Mouse (Mus musculus) kidney, postnatal 0 days (tissue): ENCODE data around the gene Cptp. TPM values are rescaled to one million over a fixed set of nuclear protein-coding genes. Genes with fewer than 3 reads are reported as not detected.

Experiments
- ATAC-seq: fragments of 200-750 bp; cut with Nextera tagmentation; replicated peaks from 2 replicates; pipeline ENCODE4 v1.8.0; 2017; ENCODE audit warnings: low read depth, moderate number of reproducible peaks, moderate TSS enrichment, moderate library complexity; ENCODE audit not compliant: low FRiP score
- DNase-seq: peaks from one replicate; pipeline ENCODE4 v3.0.0-alpha.2; 2016; ENCODE audit warnings: low spot score
- H3K27ac ChIP-seq: fragments of 300-500 bp; sonication (generic); 2 replicates; pipeline ENCODE4 v1.5.1; 2014; ENCODE audit warnings: mild to moderate bottlenecking
- H3K27me3 ChIP-seq: fragments of 300-500 bp; sonication (generic); 2 replicates; pipeline ENCODE4 v1.6.1; 2014; ENCODE audit warnings: low read length, mixed read lengths; ENCODE audit not compliant: insufficient read depth
- H3K36me3 ChIP-seq: fragments of 300-500 bp; sonication (generic); 2 replicates; pipeline ENCODE4 v1.6.1; 2014; ENCODE audit warnings: low read length, mixed read lengths; ENCODE audit not compliant: insufficient read depth
- H3K4me1 ChIP-seq: fragments of 300-500 bp; sonication (generic); replicated peaks from 2 replicates; pipeline ENCODE4 v1.6.1; 2014; ENCODE audit warnings: antibody characterized with exemption, low read length, mixed read lengths; ENCODE audit not compliant: insufficient read depth
- H3K4me2 ChIP-seq: fragments of 300-500 bp; sonication (generic); 2 replicates; pipeline ENCODE4 v1.6.1; 2014; ENCODE audit warnings: mild to moderate bottlenecking, low read length, moderate library complexity, mixed read lengths
- H3K4me3 ChIP-seq: fragments of 300-500 bp; sonication (generic); replicated peaks from 2 replicates; pipeline ENCODE4 v1.5.1; 2014; ENCODE audit warnings: low read depth, low read length
- H3K9ac ChIP-seq: fragments of 300-500 bp; sonication (generic); 2 replicates; pipeline ENCODE4 v1.6.1; 2014; ENCODE audit warnings: low read depth, low read length
- H3K9me3 ChIP-seq: fragments of 300-500 bp; sonication (generic); replicated peaks from 2 replicates; pipeline ENCODE4 v1.6.1; 2016; ENCODE audit warnings: low read length, inconsistent platforms, mixed read lengths
- CTCF ChIP-seq: IDR thresholded peaks from 2 replicates; pipeline ENCODE4 v1.5.1; 2016; ENCODE audit warnings: antibody characterized with exemption, low read depth, mild to moderate bottlenecking, moderate library complexity
- WGBS: fragments of 180-500 bp; shearing (Covaris S2); extraction: QIAGEN DNeasy Blood & Tissue Kit; methylation state at CpG from one replicate; pipeline ENCODE4 v1.1.7; 2014; 5-methylcytosine and 5-hydroxymethylcytosine counted together
- polyA plus RNA-seq: library from polyadenylated mRNA; unstranded; fragments of >200 nt; fragmentation: Nextera tagmentation; extraction: Ambion mirVana; gene quantifications from 2 replicates; pipeline ENCODE4 v1.2.1, GENCODE M21; 2015

Cptp gene
- polyA plus RNA-seq, 1 experiment from 2014 or later = 14.8 TPM

- 25% methylated on average over 2 of the region's 2 CpGs for WGBS
- H3K4me3 ChIP-seq = no peak overlapping the region
- peak; percentile 12; the same call in 1 of the 2 replicates for ATAC-seq
Observed at GRCm38 (mm10) chr4:155833836-155834235, 35.4 kb downstream of the Cptp start.

DNA sequence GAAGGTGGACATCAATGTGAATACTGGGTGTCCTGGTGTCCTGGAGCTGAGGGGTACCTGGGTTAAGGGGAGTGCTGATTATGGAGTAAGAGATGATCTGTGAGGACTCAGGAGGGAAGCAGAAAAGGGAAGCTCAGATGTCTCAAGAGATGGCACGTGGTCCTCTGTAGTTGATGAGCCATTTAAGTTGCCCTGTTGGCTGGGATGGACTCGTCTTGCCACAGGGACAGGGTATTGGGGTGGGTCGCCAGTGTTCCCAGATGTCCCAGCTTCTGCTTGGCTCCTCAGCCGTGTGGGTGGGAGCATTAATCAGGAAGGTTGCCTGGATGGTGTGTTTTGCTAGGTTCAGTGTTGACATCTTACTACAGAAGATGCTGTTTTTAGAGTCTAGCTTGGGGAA is 36.0 kb downstream of the Cptp start:
- TF ChIP-seq CTCF = no peak
- Histone ChIP-seq H3K4me1 (peaks cover 10% of the 10 kb centered on the region), H3K9ac (no peak overlapping the region), H3K27ac (no peak overlapping the region), H3K27me3 (no peaks in the 10 kb centered on the region), H3K9me3 (no peaks in the 10 kb centered on the region), H3K36me3 (no peaks in the 10 kb centered on the region), H3K4me2 (no peak overlapping the region), H3K4me3 (no peak overlapping the region)
- no peak for ATAC-seq
- 88% methylated on average over 4 of the region's 4 CpGs for WGBS
- no peak for DNase-seq

More at GRCm38 (mm10) chr4:155833836-155834235, 35.4 kb downstream of the Cptp start:
- Histone ChIP-seq H3K4me2 (no peak overlapping the region), H3K27ac (peak overlapping the region; percentile 71), H3K36me3 (no peaks in the 10 kb centered on the region), H3K9ac (no peak overlapping the region), H3K4me1 (peaks cover 10% of the 10 kb centered on the region), H3K27me3 (no peaks in the 10 kb centered on the region), H3K9me3 (no peaks in the 10 kb centered on the region)
- peak; percentile 95 for DNase-seq
- peak; percentile 89 for TF ChIP-seq CTCF

DNA sequence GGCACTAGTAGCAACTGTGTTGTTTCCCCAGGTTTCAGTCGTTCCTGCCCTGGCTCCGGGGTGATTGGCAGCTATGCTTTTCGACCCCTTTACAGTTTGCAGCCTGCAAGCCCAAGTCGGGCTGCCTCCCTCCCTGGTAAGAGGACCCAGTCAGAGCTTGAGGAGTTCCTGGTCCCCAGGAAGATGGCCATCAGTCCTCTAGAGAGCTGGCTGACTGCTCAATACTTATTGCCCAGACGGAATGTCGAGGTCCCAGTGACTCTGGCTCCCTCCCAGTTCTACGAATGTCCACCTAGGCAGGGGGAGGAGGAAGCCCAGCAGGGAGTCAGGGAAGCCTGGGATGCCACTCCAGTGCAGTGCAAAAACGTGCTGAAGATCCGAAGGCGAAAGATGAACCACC is 36.9 kb downstream of the Cptp start:
- Histone ChIP-seq H3K9ac (peak overlapping the region; percentile 72), H3K9me3 (no peaks in the 10 kb centered on the region), H3K4me2 (peak overlapping the region; percentile 88), H3K27me3 (no peaks in the 10 kb centered on the region), H3K27ac (peak overlapping the region; percentile 91), H3K4me3 (peak overlapping the region; percentile 72), H3K4me1 (peaks cover 10% of the 10 kb centered on the region), H3K36me3 (no peaks in the 10 kb centered on the region)
- no peak for DNase-seq
- WGBS = 49% methylated on average over 10 of the region's 10 CpGs
- no peak for TF ChIP-seq CTCF
- ATAC-seq = no peak

GRCm38 (mm10) chr4:155831831-155832230 is 37.4 kb downstream of the Cptp start:
- Histone ChIP-seq H3K9ac (peak overlapping the region; percentile 72), H3K4me3 (peak overlapping the region; percentile 72), H3K4me2 (peak overlapping the region; percentile 88), H3K4me1 (peaks cover 10% of the 10 kb centered on the region), H3K36me3 (peaks cover 4% of the 10 kb centered on the region; the same call in 1 of the 2 replicates), H3K27me3 (no peaks in the 10 kb centered on the region), H3K9me3 (no peaks in the 10 kb centered on the region), H3K27ac (peak overlapping the region; percentile 91)
- ATAC-seq (no peak; the same call in 1 of the 2 replicates), DNase-seq (no peak)
- TF ChIP-seq CTCF = no peak
- WGBS = 2% methylated on average over 25 of the region's 25 CpGs

- peak within 1 kb of the TSS; percentile 91 for H3K27ac ChIP-seq
- ATAC-seq (peak; percentile 89), DNase-seq (peak; percentile 97)
- peaks cover 10% of the 10 kb centered on the region for H3K36me3 ChIP-seq
- TF ChIP-seq CTCF = peak; percentile 95
- 1% methylated on average over 49 of the region's 49 CpGs for WGBS
- H3K4me1 ChIP-seq = peaks cover 10% of the 10 kb centered on the region
- peak within 1 kb of the TSS; percentile 88 for H3K4me2 ChIP-seq
- H3K27me3 ChIP-seq = no peaks in the 10 kb centered on the region
- H3K4me3 ChIP-seq = peak within 1 kb of the TSS; percentile 72
- H3K9me3 ChIP-seq = no peaks in the 10 kb centered on the region
- H3K9ac ChIP-seq = peak within 1 kb of the TSS; percentile 72
Observed at GRCm38 (mm10) chr4:155831205-155831766, 38.0 kb downstream of the Cptp start, which contains the start of gene Aurkaip1. TSS of gene Aurkaip1 (plus strand) at chr4:155831272.

GRCm38 (mm10) chr4:155830596-155830995 is 38.6 kb downstream of the Cptp start:
- peak overlapping the region; percentile 91; the same call in 1 of the 2 replicates for H3K27ac ChIP-seq
- H3K4me1 ChIP-seq = peaks cover 10% of the 10 kb centered on the region
- peaks cover 10% of the 10 kb centered on the region for H3K36me3 ChIP-seq
- no peak; the same call in none of the 2 replicates for ATAC-seq
- WGBS = 50% methylated on average over 8 of the region's 8 CpGs
- H3K4me2 ChIP-seq = peak overlapping the region; percentile 88; the same call in 1 of the 2 replicates
- H3K9ac ChIP-seq = no peak overlapping the region
- no peak for DNase-seq
- no peak for TF ChIP-seq CTCF
- H3K4me3 ChIP-seq = no peak overlapping the region; the same call in 1 of the 2 replicates
- H3K9me3 ChIP-seq = no peaks in the 10 kb centered on the region
- no peaks in the 10 kb centered on the region for H3K27me3 ChIP-seq
